Mouse (Mus musculus): Measurements from ENCODE around the gene Gpr85.

Gene Gpr85

GRCm38 (mm10) chr6:13816661-13817060 is 23.1 kb downstream of the Gpr85 start:
- DNase-seq (ENCODE audit: low spot score in 2 of 2), result no peak

- DNase-seq (ENCODE audit: low spot score in 2 of 2), result no peak
Measured at GRCm38 (mm10) chr6:13812157-13812556, 27.6 kb downstream of the Gpr85 start.

GRCm38 (mm10) chr6:13800071-13800470 is 39.7 kb downstream of the Gpr85 start:
- no peak for DNase-seq (ENCODE audit: low spot score in 2 of 2)

GRCm38 (mm10) chr6:13797389-13797788 is 42.4 kb downstream of the Gpr85 start:
- DNase-seq (ENCODE audit: low spot score in 2 of 2), result no peak

Measured in urinary bladder, adult 18-20 months (tissue).